Mouse (Mus musculus) lung, postnatal 36 days (tissue): ENCODE measurements around the gene Sdhaf1.

ENCODE experiments used
- DNase-seq: peaks from one replicate; pipeline ENCODE4 v3.0.0; 2022; ENCODE audit warnings: mixed read lengths

Sdhaf1 gene

GRCm38 (mm10) chr7:30291215-30292131 is 32.2 kb downstream of the Sdhaf1 start, which contains the start of gene Clip3:
Clip3 (plus strand) TSS chr7:30291728.
- no peak for DNase-seq

DNA sequence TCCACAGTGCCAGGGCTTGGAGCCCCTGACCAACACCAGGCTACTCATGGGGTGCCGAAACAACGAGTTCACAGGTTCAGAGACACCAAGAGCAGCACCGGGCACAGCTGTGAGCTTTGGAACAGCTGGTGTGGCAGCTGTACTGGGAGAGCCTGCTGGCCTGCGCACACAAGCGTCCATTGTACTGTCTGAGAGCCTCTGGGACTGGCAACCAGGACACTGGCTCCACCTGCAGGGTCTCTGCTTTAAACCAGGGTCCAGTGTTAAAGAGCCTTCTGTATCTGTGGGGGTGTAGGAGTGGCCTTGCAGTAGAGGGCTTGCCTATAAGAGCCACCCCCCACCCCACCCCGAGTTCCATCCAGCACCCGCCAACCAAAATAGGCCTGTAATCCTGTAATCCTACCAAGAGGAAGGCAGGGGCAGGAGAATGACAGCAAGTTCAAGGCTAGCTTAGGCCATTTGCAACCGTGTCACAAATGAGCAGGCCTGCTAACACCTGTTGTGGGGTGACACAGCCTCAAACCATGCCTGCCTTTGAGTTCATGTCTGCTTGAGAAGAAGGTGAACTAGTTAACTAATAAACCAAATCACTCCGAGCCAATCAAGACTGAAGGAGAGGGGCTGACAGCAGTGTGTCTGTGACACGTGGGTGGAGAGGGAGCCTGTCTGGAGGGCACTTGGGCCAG is 33.8 kb downstream of the Sdhaf1 start:
- DNase-seq = no peak

DNA sequence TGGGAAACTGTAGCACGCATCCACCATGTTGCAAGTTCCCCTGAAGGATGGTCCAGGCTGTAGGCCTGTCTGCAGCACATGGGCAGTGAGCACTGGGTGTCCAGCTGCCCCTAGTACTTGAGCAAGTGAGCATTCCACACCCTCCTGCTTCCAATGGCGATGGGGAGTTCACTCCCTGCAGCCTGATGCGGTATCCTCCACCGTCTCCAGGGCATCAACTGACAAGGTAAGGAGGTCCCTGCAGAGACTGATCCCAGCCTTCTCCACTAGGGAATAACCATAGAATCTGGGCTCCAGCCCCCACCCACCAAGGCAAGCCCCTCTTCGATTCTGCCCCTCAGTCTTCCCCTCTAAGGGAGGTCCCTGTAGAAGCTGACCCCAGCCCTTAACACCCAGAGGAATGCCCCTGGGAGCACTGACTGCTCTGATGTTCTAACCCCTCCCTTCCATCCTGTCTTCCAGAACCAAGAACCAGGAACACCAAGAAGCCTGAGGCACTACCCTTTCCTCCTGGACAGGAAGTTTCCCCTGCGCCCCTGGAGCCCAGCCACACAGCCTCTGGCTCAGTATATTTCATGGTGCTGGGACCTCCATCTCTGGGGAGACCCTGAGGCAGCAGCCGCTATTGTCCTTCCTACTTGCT is 34.5 kb downstream of the Sdhaf1 start:
- no peak for DNase-seq

GRCm38 (mm10) chr7:30288046-30288445 is 35.6 kb downstream of the Sdhaf1 start:
- no peak for DNase-seq

GRCm38 (mm10) chr7:30286701-30287410 is 36.8 kb downstream of the Sdhaf1 start:
- no peak for DNase-seq

DNA sequence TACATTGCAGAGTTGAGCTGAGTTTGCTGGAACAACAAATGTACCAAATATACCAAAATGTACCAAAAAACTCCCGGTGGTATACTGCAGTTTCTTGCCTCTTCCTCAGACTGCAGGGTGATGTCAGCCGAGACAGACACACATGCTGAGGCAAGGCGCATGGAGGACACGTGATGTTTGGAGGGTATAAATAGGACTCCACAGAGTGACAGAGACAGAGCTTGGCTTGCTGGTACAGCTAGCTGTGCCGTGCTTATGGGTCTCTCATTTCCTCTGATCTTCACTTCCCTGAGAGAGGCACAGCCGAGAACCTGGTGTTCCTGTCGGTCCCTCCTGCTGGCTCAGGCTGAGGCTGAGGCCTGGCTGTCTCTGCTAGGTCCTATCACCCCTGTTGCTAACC is 41.0 kb downstream of the Sdhaf1 start:
- no peak for DNase-seq

- DNase-seq = no peak
Observed at GRCm38 (mm10) chr7:30281522-30281921, 42.2 kb downstream of the Sdhaf1 start.

- peak; percentile 94 for DNase-seq
Observed at GRCm38 (mm10) chr7:30280670-30281138, 43.0 kb downstream of the Sdhaf1 start.

DNA sequence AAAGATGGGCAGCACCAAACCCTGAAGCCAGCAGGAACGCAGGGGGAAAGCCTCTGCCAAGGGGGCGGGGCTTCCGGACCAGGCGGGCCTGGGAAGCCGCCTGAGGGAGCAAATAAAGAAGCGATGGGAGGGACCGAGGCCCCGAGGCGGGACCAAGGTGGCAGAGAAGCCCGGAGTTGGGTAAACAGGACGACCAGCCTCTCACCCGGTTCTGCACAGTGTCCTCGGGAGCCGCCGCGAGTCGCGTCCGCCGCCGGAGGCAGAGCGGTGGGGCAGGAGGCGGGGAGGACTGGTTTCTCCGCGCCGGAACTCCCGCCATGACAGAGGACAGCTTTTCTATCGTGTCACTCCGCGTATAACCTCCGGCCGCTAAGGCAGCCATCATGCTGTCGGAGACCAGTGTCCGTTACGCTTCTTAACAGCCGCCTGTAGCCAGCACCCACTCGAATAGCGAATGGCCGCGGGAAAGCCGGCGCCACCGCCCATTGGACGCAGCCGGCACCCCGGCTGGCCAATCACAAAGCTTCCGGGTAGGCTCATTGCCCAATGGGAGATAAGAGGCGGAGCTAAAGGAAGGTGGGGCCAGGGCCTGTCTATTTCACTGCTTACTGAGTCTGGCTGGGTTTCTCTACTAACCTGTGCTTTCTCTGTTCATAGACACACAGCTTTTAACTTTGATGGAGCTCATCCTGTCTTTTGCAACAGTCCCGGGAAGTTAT is 43.6 kb downstream of the Sdhaf1 start, which contains the start of the genes Thap8 and Wdr62:
Gene Thap8 (plus strand): TSS at position 144 of the 719 bp plus-strand sequence.
Gene Wdr62 (minus strand): TSS at position 469 of the 719 bp plus-strand sequence.
- DNase-seq = peak; percentile 96

DNA sequence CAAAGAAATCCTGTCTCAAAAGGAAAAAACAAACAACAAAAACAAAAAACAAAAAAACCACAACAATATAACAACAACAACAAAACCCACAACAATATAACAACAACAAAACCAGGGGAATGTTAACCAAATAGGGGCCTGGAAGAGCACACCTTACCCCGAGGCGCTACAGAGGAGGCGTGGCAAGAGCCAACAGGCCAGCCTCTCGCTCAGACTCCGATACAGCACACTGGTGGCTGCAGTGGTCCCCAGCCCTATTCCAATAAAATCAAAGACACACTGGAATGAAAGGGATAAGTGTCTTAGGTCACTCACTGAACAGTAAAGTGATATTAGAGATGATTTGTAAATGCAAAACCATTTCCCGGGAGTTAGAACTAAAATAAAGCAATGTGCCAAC is 44.2 kb downstream of the Sdhaf1 start:
- no peak for DNase-seq

GRCm38 (mm10) chr7:30278911-30279310 is 44.8 kb downstream of the Sdhaf1 start:
- DNase-seq = no peak

DNA sequence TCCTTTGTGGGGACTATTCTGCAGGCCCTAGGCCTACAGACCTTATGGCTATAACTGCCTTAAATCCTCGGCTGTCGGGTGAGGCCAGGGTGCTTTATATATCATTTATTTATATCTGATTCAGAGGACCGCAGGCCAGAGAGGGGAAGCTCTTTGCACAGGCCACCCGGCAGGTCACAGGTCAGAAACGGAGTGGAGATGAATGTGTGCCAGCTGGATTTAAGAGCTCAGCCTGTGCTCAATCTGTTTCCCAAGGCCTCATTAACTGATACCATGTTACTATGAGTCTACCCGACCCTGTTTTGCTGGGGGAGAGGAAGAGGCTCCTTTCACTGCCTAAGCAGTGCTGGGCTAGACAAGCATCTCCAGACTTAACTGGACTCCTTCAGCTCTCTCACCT is 49.3 kb downstream of the Sdhaf1 start:
- peak; percentile 40 for DNase-seq
